Mouse (Mus musculus) lung, postnatal 14 days (tissue): Measurements from ENCODE around the gene Nectin3.
"Not testable (repeated sequence)": the region's sequence is repeated elsewhere in the genome, so short reads cannot be mapped to it uniquely, and the experiment has no call there.

Experiments
- DNase-seq: peaks from one replicate; pipeline ENCODE4 v3.0.0; 2021

Nectin3 gene

DNA sequence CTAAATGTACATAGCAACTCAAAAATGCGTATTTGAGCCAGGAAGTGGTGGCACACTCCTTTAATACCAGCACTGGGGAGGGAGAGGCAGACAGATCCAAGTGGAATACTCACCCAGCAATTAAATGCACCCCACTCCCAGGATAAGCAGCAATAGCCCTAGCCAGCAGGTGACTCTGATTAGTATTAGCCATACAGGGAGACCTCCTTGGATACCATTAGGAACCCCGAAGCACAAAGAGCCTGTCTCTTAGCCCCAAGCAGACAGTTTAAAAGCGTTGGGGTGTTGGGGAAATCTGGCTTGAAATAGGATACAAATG lies 87.6 kb downstream of the Nectin3 start:
- no peak for DNase-seq

DNA sequence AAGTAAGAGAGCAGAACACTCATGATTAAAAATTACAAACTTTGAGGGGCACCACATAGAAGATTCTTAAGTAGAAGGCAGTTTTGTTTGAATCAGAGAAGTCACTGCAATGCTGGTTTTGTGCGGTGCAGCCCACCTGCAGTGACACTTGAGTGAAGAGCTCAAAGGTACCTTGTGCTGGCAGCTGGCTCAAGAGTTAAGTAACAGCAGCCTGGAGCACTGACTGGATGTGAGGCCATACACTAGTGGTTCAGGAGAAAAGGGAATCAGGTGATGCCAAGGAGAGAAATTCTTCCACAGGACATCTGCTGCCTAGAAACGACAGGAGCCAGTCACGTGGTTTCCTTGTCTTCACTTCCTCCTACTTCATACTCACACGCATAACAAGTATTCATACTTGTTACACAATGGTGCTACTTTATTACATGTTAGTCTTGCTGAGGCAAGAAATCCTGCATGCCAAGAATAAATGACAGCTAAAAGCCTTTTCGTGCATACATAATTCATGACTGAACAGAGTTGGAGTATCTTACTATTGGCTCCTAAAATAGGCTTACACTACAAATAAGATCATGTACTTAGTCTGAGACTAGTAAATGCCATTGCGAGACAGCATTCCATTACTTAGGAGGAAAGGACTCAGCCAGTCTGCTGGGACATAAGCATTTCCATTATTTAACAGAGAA lies 88.1 kb downstream of the Nectin3 start:
- no peak for DNase-seq

DNA sequence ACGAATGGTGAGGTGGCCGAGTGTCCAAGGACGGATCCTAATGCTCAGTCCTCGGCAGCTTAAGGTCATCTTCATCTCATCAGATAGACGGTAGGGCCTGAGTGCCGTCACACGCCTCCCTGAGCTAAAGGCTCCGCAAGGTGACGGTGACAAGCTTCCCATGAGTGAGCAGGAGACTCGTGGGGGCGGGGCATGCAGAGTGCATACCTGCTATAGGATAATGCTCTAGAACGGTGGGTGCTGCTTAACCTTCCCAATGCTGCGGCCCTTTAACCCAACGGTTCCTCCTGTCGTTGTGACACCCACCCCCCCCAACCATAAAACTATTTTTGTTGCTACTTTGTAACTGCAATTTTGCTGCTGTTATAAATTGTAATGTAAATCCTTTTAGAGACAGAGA lies 90.3 kb downstream of the Nectin3 start:
- no peak for DNase-seq

DNA sequence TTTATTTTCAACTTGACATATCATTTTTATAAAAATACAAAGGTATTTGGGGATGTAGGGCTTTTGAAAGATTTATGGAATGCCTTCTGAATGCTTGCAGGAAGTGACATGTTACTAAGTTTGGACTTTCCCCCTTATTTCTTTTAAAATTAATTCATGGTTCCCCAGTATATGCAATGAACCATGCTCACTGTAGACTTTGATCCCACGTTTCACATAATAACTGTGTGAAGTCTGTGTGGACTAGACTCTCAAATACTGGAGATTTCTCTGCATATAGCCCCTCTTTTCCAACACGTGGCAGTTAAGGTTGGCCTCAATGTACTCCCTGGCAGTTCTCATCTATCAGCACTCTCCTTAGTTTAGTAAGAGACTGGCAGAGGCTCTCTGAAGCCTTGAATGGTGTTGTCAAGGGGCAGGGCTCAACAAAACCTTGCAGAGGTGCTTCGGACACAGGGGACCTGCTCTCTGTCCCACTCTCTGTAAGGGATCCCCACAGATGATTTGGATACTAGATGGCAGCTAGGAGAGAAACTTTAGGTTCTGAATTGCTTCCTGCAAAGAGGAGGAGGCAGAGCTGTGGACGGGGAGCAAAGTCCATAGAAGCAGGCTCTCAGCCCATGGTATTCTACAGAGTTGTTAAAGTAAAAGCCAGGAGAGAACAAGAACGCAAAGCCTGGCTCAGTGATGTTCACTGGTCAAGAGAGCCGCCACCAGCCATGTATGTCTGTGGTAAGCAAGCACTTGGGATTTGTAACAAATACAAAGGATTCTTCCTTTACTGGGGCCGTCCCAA lies 91.3 kb downstream of the Nectin3 start:
- DNase-seq, result no peak

DNA sequence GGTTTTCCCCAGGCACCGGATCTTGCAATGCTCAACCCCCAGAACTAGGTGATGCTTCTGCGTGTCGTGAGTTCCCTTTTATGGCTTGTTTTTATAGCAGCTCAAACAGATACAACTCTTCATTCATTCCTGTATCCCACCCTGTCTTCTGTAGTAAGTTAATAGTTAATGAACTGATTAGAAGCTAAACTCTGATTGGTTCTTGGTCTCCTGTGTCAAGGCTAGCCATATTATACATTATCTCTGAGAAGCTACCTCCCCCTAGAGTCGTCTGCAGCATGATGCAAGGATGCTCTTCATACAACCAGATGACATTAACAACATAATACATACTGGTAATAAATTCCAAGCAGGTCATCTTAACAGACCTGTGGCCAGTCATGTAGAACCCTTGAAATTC lies 100.4 kb downstream of the Nectin3 start:
- no peak for DNase-seq

DNA sequence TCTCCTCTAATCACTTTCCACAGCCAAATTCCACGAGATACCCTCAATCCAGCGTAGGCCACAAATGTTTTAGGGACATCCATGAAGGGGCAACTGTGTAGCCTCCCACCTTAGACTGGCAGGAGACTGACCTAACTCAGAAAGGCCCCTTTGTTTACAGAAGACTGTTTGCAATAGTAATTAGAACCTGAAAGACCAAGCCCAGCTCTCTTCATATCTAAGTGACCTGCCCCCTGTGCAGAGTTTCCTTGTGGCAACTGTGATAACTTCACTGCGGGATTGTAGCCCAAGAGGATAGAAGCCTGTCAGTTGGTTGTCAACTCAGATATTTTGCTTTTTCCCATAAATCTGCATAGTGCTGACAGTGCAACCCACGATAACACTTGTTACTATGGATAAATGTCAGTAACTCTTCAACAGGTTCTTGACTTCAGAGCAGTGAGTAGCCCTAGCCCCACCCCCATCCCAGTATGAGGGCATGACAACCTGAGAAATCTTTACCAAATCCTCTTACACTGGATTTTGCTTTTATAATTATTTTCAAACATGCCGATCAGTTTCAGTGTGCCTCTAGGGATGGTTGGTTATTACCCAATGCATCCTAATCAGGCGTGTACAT lies 108.8 kb downstream of the Nectin3 start:
- DNase-seq, result no peak

DNA sequence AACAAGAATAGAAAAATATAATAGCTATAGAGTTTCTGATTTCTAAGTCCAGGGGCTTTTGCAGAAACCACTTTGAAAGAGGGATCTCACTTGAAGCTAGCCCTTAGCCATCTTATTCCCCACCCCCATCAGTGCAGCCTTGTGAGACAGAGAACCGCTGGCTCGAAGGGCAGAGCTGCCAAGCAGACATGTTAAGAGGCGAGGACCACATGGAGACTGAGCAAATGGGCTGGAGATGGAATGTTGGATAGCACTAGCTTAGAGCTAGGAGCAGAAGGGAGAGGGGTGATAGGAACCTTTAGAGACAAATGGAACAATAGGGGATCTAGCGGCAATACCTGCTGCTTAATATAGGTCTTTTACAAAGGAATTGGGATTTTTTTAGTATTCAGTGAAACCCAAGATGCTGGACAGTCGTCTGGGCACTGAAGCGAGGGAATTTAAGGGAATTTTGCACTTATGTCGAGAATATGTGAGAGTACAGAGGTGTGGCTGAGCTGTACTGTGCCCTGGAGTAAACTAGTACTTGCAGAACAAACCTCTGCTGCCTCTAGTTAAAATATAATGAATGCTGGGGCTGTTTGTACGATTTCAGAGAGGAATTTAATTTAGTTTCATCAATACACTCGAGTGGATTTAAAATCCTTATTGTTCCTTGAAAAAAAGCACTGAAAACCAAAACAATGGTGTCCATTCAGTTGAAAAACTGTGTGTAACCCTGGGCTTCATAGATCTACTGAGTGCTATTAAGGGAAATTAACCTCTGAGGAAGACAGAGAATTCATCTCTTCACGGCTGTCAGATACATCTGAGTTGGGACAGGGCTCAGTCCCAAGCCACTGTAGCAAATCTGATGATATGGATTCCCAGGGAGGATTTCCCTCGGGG lies 109.6 kb downstream of the Nectin3 start:
- DNase-seq, result no peak

DNA sequence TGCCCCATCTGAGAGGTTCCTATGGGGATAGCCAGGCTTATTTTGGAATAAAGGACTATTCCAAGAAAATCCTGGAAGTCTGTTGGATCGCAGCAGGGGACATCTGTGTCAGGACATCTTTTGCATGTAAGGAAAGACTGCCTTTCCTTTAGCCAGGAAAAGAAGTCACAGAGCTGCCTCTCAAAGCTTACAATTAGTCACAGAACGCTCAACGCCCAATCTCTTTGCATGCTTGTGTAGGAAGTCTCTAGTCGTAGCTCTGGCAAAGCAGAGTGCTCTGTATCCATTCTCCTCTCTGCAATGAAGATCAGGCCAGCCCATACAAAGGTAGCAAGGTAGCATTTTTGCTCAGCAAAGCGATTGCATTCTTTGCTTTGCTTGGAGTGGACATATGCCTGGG lies 114.0 kb downstream of the Nectin3 start:
- no peak for DNase-seq

DNA sequence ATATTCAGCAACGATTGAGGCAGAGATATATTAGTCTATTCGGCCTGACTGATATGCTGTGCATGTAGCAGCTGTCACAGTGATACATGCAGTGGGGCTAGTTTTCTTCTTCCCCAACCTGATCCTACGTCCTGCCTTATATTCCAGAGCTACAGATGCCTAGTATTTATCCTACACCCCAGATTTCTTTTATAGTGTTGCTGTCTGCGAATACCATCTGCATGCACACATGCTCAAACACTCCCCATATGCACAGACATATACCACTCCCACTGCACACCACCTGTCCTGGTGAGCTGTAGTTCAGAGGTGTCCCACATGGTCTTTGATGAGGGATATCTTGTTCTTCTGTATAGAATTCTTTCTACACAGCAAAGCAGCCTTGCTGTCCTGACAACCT lies 115.0 kb downstream of the Nectin3 start:
- no peak for DNase-seq

DNA sequence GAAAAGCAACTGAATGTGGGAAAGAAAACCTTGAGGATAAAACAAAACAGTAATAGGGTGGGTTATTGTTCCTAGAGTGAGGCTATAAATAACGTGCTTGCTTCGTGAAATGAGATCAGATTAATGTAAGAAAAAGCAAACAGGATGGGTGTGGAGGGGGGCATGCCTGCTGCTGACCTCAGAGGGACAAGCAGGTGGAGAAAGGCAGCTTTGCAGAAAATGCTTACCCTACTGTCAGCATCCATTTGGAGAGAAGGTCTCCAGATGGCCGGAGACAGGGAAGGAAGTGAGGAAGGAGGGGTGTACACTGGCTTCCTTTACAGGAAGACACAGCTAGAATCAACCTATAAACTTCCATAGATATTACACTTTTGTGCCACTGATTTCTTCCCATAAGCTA lies 121.8 kb downstream of the Nectin3 start:
- no peak for DNase-seq

DNA sequence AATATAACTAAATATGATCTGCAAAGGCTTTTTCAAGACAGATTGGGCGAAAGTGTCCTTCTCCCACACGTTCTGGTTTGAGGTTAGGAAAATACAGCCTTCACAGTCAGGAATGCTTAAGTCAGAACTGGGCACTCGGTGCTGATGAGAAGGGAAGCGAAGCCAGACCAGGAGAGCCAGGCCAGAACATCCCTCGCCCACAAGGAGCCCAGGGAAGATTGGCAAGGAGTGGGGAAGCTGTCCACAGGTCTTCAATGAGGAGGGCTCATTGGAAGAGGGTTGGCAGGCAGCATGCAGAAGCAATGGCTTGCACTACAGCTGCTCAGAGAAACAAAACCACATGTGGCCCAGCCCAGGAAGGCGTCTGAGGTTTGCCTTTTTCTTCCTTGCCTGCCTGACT lies 136.3 kb downstream of the Nectin3 start:
- no peak for DNase-seq

DNA sequence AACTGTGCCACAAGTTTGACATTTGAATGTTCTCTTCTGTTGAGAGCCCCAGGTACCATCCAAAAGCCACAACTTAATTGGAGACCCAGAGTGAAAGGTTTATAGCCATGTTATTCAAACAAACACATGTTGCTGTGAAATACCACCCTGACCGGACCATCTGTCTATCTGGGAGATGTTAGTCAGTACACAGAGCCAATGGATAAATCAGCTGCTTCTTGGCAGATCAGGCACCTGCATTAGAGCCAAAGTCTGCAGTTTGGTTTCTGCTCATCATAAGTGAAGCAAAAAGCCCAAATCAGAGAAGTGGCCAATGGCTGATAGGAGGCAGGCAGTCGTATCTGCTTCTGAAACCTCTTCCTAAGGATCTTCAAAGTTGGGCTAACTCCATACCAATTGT lies 140.7 kb downstream of the Nectin3 start:
- DNase-seq, result not testable (repeated sequence)

DNA sequence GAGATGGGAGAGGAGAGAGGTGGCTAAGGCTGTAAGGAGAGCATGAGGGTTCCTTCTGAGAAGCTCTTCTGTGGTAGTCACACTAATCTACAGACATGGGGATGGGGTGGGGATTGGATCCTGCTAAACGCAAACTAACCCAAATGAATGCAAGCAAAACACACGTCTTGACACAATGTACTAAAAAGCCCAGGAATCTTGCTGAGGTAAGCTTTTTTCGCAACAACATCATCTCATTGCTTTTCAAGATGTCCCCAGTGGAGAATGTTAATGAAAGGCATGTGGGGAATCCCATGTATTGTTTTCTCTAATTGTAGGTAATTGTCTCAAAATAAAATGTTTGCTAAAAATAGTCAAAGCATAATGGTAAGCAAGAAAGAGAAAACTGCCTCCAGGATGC lies 141.7 kb downstream of the Nectin3 start:
- no peak for DNase-seq
